Mouse (Mus musculus): Measurements from ENCODE around the gene Prcc. TPM values are rescaled to one million over a fixed set of nuclear protein-coding genes. Genes with fewer than 3 reads are reported as not detected.

Gene Prcc
- polyA plus RNA-seq, 1 experiment from 2014 or later: 14.1 TPM

DNA sequence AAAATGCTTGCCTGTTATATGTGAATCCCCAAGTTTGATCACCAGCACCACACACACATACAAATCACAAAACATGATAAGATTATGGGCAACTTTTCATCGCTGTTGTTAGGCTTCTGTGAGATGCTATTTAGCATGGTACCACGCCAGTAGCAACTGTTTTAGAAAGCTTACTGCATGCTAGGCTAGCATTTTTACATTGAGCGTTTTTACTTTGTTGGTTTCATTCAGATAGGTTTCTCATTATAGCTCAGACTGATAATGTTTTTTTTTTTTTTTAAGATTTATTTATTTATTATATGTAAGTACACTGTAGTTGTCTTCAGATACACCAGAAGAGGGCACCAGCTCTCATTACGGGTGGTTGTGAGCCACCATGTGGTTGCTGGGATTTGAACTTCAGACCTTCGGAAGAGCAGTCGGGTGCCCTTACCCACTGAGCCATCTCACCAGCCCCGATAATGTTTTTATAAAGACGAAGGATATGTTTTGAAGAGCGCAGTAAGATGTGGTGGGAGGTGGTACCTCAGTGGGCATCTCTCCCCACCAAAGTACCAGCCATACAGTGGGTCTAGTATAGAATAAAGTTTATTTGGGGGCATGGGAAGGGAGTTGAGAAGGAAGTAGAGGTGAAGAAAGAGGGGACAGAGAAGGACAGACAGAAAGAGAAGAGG, 35.0 kb upstream of the Prcc start:
- Histone ChIP-seq H3K4me3 (ENCODE audit: low read depth, low read length) (peak overlapping the region; percentile 72), H3K27me3 (ENCODE audit: control insufficient read depth, insufficient read depth, low read length) (no peaks in the 10 kb centered on the region), H3K36me3 (ENCODE audit: control insufficient read depth, insufficient read depth, low read length) (peaks cover 47% of the 10 kb centered on the region), H3K9me3 (ENCODE audit: control insufficient read depth, low read depth, low read length) (no peaks in the 10 kb centered on the region), H3K4me1 (ENCODE audit: control insufficient read depth, insufficient read depth, low read length) (0 out of 2 replicates have a peak, but pooled peaks cover 3% of the 10 kb centered on the region), H3K27ac (ENCODE audit: low read length) (no peak overlapping the region; the same call in 1 of the 2 replicates), H3K9ac (replicated peaks; ENCODE audit: low read depth, low read length) (peak overlapping the region; percentile 67; the same call in 1 of the 2 replicates), H3K4me2 (replicated peaks; ENCODE audit: low read depth, low read length) (peak overlapping the region; percentile 76)
- ATAC-seq (ENCODE audit: insufficient number of reproducible peaks, insufficient read depth, low FRiP score, low read depth): no peak
- WGBS: 67% methylated on average over 9 of the region's 9 CpGs

DNA sequence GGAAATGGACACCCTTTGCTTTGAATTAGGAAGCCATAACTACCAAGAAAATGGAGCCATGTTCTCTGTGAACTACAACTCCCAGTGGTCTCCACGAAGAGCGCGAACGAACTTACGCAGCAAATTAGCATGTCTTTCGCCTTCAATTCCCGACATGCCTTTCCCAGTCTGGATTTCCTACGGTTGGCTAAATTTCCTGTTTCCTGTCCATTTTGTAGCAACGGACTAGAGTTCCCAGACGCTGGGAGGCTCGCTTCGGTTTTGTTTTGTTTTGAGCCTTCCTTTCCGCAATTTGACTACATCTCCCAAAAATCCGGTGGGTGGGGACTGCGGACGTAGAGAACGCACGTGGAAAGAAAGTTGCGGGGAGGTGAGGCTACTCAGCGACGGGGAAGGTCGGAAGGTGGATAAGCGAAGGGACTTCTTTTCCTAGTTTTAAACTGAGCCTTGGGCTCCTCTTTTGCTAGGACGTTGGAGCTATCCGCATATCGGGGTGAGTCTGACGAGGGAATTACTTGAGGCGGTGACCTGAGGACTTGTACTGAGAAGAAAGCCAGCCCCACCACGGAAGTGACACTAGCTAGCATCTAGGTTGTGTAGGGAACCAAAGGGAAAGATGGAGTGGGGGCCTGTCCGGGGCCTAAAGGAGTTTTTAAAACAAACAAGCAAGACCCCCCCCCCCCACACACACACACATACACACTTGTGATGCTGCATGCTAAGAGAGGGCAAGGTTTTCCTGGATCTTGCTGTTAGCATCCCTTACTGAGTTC, 34.1 kb upstream of the Prcc start, which contains the start of gene Mrpl24:
Mrpl24 (plus strand) TSS at position 171 of the 773 bp plus-strand sequence.
- ATAC-seq (ENCODE audit: insufficient number of reproducible peaks, insufficient read depth, low FRiP score, low read depth): peak; percentile 83
- H3K36me3 ChIP-seq (ENCODE audit: control insufficient read depth, insufficient read depth, low read length): peaks cover 48% of the 10 kb centered on the region
- H3K27ac ChIP-seq (ENCODE audit: low read length): peak within 1 kb of the TSS; percentile 84
- peak within 1 kb of the TSS; percentile 72 for H3K4me3 ChIP-seq (ENCODE audit: low read depth, low read length)
- peak within 1 kb of the TSS; percentile 76 for H3K4me2 ChIP-seq (replicated peaks; ENCODE audit: low read depth, low read length)
- H3K4me1 ChIP-seq (ENCODE audit: control insufficient read depth, insufficient read depth, low read length): 0 out of 2 replicates have a peak, but pooled peaks cover 3% of the 10 kb centered on the region
- peak within 1 kb of the TSS; percentile 67 for H3K9ac ChIP-seq (replicated peaks; ENCODE audit: low read depth, low read length)
- H3K9me3 ChIP-seq (ENCODE audit: control insufficient read depth, low read depth, low read length): no peaks in the 10 kb centered on the region
- no peaks in the 10 kb centered on the region for H3K27me3 ChIP-seq (ENCODE audit: control insufficient read depth, insufficient read depth, low read length)
- under 1% methylated on average over 30 of the region's 30 CpGs for WGBS

DNA sequence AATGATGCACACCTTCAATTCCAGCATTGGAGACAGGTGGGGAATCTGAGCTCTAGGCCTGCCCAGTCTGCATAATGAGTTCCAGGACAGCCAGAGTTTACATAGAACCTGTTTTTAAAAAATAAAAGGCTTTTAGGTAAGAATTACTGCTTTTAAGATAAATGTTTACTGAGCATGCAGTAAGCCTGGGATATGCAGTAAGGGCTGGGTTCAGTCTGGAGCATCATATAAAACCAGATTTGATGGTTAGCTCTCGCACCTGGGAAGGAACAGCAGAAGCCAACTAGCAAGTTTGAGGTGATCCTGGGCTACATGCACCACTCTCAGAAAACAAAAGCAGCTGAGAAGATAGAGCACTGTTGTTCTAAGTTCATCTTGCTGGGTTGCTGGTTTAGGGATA, 33.1 kb upstream of the Prcc start:
- 86% methylated on average over 1 of the region's 1 CpGs for WGBS

DNA sequence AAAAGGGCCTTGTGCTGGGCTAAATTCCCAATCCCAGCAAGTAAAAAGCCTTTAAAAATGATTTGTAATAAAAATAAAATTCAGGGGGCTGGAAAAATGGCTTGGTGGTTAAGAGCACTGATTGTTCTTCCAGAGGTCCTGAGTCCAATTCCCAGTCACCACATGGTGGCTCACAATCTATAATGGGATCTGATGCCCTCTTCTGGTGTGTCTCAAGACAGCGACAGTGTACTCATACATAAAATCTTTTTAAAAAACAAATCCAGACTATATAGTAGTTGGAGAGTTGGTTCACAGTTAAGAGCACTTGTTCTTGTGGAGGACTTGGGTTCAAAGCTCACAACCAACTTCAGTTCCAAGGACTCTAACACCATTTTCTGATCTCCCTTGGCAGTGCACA, 31.6 kb upstream of the Prcc start:
- Histone ChIP-seq H3K4me1 (ENCODE audit: control insufficient read depth, insufficient read depth, low read length) (0 out of 2 replicates have a peak, but pooled peaks cover 3% of the 10 kb centered on the region), H3K27ac (ENCODE audit: low read length) (no peak overlapping the region), H3K4me3 (ENCODE audit: low read depth, low read length) (no peak overlapping the region), H3K9me3 (ENCODE audit: control insufficient read depth, low read depth, low read length) (no peaks in the 10 kb centered on the region), H3K9ac (replicated peaks; ENCODE audit: low read depth, low read length) (no peak overlapping the region), H3K27me3 (ENCODE audit: control insufficient read depth, insufficient read depth, low read length) (no peaks in the 10 kb centered on the region), H3K4me2 (replicated peaks; ENCODE audit: low read depth, low read length) (no peak overlapping the region), H3K36me3 (ENCODE audit: control insufficient read depth, insufficient read depth, low read length) (peaks cover 37% of the 10 kb centered on the region)
- ATAC-seq (ENCODE audit: insufficient number of reproducible peaks, insufficient read depth, low FRiP score, low read depth): no peak
- 97% methylated on average over 1 of the region's 1 CpGs for WGBS

More for the DNA sequence above, 33.1 kb upstream of the Prcc start:
- Histone ChIP-seq H3K4me3 (ENCODE audit: low read depth, low read length) (no peak overlapping the region), H3K4me1 (ENCODE audit: control insufficient read depth, insufficient read depth, low read length) (0 out of 2 replicates have a peak, but pooled peaks cover 3% of the 10 kb centered on the region), H3K36me3 (ENCODE audit: control insufficient read depth, insufficient read depth, low read length) (peaks cover 45% of the 10 kb centered on the region), H3K9me3 (ENCODE audit: control insufficient read depth, low read depth, low read length) (no peaks in the 10 kb centered on the region), H3K4me2 (replicated peaks; ENCODE audit: low read depth, low read length) (0 out of 2 replicates have a peak overlapping the region, but pooled peaks have one; percentile 76), H3K27ac (ENCODE audit: low read length) (no peak overlapping the region), H3K9ac (replicated peaks; ENCODE audit: low read depth, low read length) (no peak overlapping the region), H3K27me3 (ENCODE audit: control insufficient read depth, insufficient read depth, low read length) (no peaks in the 10 kb centered on the region)
- ATAC-seq (ENCODE audit: insufficient number of reproducible peaks, insufficient read depth, low FRiP score, low read depth): no peak

DNA sequence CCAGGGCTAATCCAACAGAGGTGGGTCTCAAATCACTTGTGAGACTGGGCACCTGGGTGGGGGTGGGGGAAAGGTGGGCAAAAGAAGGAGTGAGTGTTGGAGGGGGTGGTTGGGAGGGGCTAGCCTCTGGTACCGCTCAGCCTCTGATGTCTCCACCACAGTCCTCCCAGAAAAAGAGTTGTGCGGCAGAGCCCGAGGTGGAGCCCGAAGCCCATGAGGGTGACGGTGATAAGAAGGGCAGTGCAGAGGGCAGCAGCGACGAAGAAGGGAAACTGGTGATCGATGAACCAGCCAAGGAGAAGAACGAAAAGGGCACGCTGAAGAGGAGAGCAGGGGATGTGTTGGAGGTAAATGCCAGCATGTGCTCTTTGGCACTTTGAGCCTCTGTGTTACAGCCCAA, 28.5 kb upstream of the Prcc start:
- no peak for ATAC-seq (ENCODE audit: insufficient number of reproducible peaks, insufficient read depth, low FRiP score, low read depth)
- 95% methylated on average over 10 of the region's 10 CpGs for WGBS
- H3K9ac ChIP-seq (replicated peaks; ENCODE audit: low read depth, low read length): no peak overlapping the region
- H3K27me3 ChIP-seq (ENCODE audit: control insufficient read depth, insufficient read depth, low read length): no peaks in the 10 kb centered on the region
- H3K9me3 ChIP-seq (ENCODE audit: control insufficient read depth, low read depth, low read length): no peaks in the 10 kb centered on the region
- H3K4me2 ChIP-seq (replicated peaks; ENCODE audit: low read depth, low read length): no peak overlapping the region
- no peak overlapping the region for H3K27ac ChIP-seq (ENCODE audit: low read length)
- peaks cover 22% of the 10 kb centered on the region; the same call in 1 of the 2 replicates for H3K4me1 ChIP-seq (ENCODE audit: control insufficient read depth, insufficient read depth, low read length)
- H3K36me3 ChIP-seq (ENCODE audit: control insufficient read depth, insufficient read depth, low read length): peaks cover 35% of the 10 kb centered on the region
- no peak overlapping the region for H3K4me3 ChIP-seq (ENCODE audit: low read depth, low read length)

DNA sequence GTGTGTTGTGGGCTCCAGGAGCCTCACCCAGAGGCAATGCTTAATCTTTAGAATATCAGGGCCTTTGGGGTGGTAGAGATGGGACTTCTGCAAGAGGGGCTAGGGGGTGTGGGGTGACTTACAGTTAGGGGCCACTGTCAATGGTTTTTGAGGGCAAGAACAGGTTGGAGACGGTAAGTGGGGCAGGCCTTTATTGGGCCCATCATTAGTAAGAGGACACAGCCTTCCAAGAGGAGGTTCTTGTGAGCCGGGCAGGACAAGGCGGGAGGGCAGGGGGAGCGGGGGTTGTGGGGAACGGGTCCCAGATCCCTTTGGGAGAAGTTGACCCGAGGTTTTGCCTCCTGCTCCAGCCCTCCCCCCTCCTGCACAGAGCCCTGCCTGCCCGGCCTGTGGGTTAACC, 28.1 kb upstream of the Prcc start:
- H3K27me3 ChIP-seq (ENCODE audit: control insufficient read depth, insufficient read depth, low read length): no peaks in the 10 kb centered on the region
- H3K36me3 ChIP-seq (ENCODE audit: control insufficient read depth, insufficient read depth, low read length): peaks cover 35% of the 10 kb centered on the region
- H3K27ac ChIP-seq (ENCODE audit: low read length): no peak overlapping the region
- H3K9me3 ChIP-seq (ENCODE audit: control insufficient read depth, low read depth, low read length): no peaks in the 10 kb centered on the region
- no peak overlapping the region for H3K9ac ChIP-seq (replicated peaks; ENCODE audit: low read depth, low read length)
- ATAC-seq (ENCODE audit: insufficient number of reproducible peaks, insufficient read depth, low FRiP score, low read depth): no peak
- H3K4me1 ChIP-seq (ENCODE audit: control insufficient read depth, insufficient read depth, low read length): peaks cover 26% of the 10 kb centered on the region
- WGBS: 78% methylated on average over 7 of the region's 7 CpGs
- no peak overlapping the region for H3K4me2 ChIP-seq (replicated peaks; ENCODE audit: low read depth, low read length)
- H3K4me3 ChIP-seq (ENCODE audit: low read depth, low read length): no peak overlapping the region

DNA sequence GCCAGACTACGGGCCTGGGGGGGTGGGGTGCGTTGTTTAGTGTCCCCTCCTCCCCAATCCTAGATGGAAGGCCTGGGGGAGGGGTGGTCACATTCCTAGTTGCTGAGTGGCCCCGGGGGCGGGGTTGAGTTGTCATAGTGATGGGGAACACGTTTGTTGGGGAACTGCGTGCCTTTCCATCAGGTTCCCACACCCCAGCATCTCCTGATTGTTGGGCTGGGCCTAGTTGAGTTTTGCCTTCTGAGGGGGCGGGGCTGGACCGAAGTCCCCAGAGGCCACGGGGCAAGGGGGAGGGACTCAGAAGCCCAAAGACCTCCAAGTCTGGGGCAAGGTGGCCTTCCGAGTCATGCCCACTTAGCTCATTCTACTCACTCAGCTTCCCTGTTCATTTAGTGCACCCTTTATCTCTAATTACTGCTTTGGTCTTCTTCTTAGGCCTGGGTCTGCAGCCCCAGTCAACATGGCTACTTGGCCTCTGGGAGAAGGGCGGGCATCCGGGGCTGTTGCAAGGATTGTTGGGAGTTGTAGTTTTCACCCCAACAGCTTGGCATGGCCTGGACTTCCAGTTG, 25.2 kb upstream of the Prcc start:
- H3K36me3 ChIP-seq (ENCODE audit: control insufficient read depth, insufficient read depth, low read length): peaks cover 22% of the 10 kb centered on the region
- peak overlapping the region; percentile 55 for H3K4me2 ChIP-seq (replicated peaks; ENCODE audit: low read depth, low read length)
- H3K4me3 ChIP-seq (ENCODE audit: low read depth, low read length): peak overlapping the region; percentile 28
- H3K27ac ChIP-seq (ENCODE audit: low read length): peak overlapping the region; percentile 86
- peaks cover 34% of the 10 kb centered on the region for H3K4me1 ChIP-seq (ENCODE audit: control insufficient read depth, insufficient read depth, low read length)
- no peaks in the 10 kb centered on the region for H3K9me3 ChIP-seq (ENCODE audit: control insufficient read depth, low read depth, low read length)
- H3K9ac ChIP-seq (replicated peaks; ENCODE audit: low read depth, low read length): no peak overlapping the region
- H3K27me3 ChIP-seq (ENCODE audit: control insufficient read depth, insufficient read depth, low read length): no peaks in the 10 kb centered on the region
- 6% methylated on average over 12 of the region's 12 CpGs for WGBS
- peak; percentile 26; the same call in 1 of the 2 replicates for ATAC-seq (ENCODE audit: insufficient number of reproducible peaks, insufficient read depth, low FRiP score, low read depth)

DNA sequence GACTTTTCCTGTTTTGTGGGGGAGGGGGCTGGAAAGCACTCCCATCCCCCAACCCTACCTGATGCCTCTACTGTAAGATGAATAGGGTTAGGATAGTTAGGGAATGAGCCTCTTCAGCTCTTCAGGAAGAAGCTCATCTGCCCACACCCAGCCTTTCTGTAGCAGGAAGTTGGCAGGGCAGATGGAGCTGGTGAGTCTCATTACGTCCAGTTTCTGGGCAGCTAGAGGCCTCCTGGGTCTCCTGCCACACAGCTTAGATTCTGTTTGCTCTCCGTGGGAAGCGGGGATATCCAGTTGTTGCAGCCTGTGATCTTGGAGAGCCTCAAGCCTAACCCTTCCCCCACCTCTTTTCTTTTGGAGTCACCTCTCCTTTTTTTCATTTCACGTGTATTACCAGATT, 24.5 kb upstream of the Prcc start:
- peak overlapping the region; percentile 86 for H3K27ac ChIP-seq (ENCODE audit: low read length)
- H3K4me3 ChIP-seq (ENCODE audit: low read depth, low read length): peak overlapping the region; percentile 28
- ATAC-seq (ENCODE audit: insufficient number of reproducible peaks, insufficient read depth, low FRiP score, low read depth): no peak
- 11% methylated on average over 4 of the region's 4 CpGs for WGBS
- H3K9me3 ChIP-seq (ENCODE audit: control insufficient read depth, low read depth, low read length): no peaks in the 10 kb centered on the region
- no peak overlapping the region for H3K9ac ChIP-seq (replicated peaks; ENCODE audit: low read depth, low read length)
- H3K4me1 ChIP-seq (ENCODE audit: control insufficient read depth, insufficient read depth, low read length): peaks cover 34% of the 10 kb centered on the region
- H3K4me2 ChIP-seq (replicated peaks; ENCODE audit: low read depth, low read length): peak overlapping the region; percentile 55
- H3K27me3 ChIP-seq (ENCODE audit: control insufficient read depth, insufficient read depth, low read length): no peaks in the 10 kb centered on the region
- H3K36me3 ChIP-seq (ENCODE audit: control insufficient read depth, insufficient read depth, low read length): peaks cover 14% of the 10 kb centered on the region
